Mouse (Mus musculus) skeletal muscle tissue, adult 2 months (tissue): Measurements from ENCODE around the gene Gm2075.
"Not testable (repeated sequence)": the region's sequence is repeated elsewhere in the genome, so short reads cannot be mapped to it uniquely, and the experiment has no call there.

Experiments used
- DNase-seq: peaks from one replicate; pipeline ENCODE4 v3.0.0-alpha.2; 2012; ENCODE audit warnings: low read depth, low spot score

The Gm2075 gene

DNA sequence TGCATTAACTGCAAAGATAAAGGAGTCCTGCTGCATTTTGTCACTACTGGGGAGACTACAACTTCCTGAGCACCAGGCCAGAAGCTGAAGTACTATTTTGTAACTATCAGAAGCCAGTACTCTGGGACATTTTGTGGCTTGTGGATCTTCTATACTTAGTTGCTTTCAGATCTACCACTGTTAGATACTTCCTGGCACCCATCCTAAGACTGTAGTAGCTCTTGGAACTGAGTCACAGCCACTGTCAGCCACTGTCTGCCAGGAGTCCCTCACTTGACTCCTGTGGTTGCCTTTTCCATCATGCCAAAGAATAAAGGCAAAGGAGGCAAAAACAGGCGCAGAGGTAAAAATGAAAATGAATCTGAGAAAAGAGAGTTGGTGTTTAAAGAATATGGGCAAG, at the start of gene Gm2075:
TSS of gene Gm2075 (plus strand) at position 301 of the 400 bp plus-strand sequence.
- DNase-seq: not testable (repeated sequence)

DNA sequence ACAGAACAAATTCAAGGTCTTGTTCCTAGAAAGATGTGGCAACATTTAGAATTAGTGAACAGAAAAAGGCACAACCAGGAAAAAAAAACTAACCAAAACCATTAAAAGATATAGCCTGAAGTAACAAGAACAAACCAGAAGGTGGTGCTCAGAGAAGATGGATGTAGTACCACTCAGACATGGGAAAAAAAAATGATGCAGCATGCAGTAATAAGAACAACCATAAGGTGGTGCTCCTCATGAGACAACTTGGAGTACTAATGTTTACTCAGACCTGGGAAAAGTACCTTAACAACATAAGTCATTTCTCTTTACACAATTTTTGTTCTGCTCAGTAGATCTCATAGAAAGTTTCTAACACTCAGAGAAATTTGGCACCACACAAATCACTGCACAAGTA, 27.6 kb upstream of the Gm2075 start:
- DNase-seq: not testable (repeated sequence)

DNA sequence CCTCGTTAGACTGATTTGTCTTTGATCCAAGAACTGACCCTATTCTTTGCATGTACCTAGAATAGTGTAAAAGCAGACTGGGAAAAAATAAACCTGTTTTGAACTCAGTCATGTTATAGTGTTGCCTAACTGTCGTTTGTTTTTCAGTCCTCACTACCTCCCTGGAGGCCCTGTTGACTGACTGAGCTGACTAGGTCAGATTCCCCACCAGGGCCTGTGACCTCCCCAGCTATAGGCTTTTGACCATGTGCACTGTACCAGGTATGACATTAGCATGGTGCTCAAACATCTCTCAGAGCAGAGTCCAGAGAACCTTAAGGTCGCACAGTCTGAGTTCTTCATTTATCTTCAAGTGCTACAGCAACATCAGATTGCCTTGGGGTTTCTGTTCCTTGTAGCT, 7.5 kb upstream of the Gm2075 start:
- not testable (repeated sequence) for DNase-seq

DNA sequence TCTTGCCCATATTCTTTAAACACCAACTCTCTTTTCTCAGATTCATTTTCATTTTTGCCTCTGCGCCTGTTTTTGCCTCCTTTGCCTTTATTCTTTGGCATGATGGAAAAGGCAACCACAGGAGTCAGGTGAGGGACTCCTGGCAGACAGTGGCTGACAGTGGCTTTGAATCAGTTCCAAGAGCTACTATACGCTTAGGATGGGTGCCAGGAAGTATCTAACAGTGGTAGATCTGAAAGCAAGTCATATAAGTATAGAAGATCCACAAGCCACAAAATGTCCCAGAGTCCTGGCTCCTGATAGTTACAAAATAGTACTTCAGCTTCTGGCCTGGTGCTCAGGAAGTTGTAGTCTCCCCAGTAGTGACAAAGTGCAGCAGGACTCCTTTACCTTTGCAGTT, 7.0 kb downstream of the Gm2075 start, which contains the start of gene Gm6803:
TSS of gene Gm6803 (minus strand) at position 101 of the 400 bp plus-strand sequence.
- not testable (repeated sequence) for DNase-seq

DNA sequence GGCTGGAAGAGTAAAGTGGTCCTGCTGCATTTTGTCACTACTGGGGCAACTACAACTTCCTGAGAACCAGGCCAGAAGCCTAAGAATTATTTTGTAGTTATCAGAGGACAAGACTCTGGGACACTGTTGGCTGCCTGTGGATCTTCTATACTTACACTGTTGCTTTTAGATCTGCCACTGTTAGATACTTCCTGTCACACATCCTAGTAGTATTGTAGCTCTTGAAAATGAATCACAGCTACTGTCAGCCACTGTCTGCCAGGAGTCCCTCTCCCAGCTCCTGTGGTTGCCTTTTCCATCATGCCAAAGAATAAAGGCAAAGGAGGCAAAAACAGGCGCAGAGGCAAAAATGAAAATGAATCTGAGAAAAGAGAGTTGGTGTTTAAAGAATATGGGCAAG, 15.1 kb downstream of the Gm2075 start, which contains the start of gene Gm2056:
TSS of gene Gm2056 (plus strand) at position 301 of the 400 bp plus-strand sequence.
- not testable (repeated sequence) for DNase-seq

DNA sequence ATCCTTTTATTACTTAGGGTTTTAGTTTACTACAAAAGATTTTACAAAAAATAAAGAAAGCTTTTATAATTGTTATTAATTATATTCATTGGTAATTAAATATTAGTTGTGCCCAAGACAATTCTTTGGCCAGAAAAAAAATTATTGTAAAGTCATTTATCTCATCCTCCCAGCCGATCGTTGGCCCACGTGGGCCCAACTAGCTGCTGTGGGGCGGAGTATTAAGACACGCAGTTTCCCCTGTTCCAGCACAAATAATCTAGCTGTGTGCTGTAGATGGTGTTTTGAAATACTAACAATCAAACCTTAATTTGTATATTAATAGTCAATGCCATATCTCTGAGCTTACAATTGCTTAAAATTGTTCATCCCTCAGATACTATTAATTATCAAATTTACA, 20.6 kb downstream of the Gm2075 start:
- DNase-seq: not testable (repeated sequence)

DNA sequence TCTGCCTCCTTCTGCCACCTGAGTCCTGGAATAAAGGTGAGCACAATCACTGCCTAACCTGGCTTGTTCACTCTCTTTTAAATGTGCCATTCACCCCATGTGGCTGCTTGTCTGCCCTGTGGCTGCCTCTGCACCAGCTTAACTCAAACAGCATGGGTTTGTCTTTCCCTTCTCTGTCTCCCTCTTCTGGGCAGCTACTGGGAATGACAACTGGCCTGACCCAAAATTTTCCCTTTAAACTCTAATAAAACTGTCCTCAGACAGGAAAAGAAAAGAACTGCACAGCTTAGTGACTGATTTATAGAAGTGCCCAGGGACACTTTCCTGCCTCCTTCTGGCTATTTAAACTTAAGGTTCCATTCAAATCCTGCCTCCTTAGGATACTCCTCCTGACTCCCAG, 27.4 kb downstream of the Gm2075 start:
- DNase-seq: not testable (repeated sequence)

DNA sequence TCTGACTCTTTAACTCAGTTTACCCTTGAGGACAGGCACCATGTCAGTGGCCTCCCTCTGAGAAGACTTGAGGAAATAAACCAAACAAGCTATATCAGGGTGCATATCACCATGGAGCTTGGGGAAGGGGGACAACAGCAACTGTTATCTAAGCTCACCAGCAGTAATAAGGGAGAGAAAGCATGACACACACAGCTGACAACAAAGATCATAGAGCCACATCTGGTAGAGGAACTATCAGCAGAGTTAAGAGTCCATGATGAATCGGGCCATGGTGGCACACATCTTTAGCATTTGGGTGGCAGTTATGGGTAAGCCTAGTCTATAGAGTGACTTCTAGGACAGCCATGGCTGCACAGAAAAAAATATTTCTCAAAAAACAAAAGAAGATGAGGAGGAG, 28.1 kb downstream of the Gm2075 start:
- not testable (repeated sequence) for DNase-seq

DNA sequence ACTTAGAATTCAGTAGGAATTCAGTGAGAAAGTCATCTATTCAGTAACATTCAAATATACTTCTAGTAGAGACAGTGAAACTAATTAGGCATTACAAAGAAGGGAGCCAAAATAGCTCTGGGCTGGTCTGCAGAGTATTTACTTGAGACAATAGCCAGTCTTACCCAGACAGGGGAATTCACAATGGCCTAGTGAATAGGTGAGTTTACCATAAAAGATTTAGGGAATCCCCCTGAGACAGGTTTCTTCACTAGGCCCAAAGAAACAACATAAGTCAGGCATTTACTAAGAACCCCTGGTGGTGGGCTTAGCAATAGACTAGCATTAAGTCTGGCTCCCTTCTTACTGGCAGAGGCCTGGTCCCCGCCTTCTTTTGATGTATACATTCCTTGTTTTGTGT, 33.6 kb downstream of the Gm2075 start:
- not testable (repeated sequence) for DNase-seq
